Mouse (Mus musculus): Measurements from ENCODE around the gene Olfr983.

DNA sequence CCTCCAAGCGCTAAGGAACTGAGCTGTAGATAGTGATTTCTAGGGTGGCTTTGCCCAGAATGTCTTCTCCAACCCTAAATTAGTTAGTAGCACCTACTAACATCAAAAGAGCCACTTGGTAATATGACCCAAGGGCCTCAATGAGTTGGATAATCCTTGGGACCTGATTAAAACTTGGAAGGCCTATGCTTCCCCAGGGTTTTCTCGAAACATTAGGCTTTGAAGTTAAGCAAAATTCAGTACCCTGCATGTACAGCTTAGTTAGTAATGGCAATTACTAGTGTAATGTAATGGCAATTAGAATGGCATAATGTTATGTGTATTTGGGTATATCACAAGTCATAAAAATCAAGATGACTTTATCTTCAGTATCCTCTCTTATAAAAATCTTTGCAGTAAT, at the start of gene Olfr983:
- TF ChIP-seq CTCF (IDR thresholded peaks at IDR 0.05; ENCODE audit: low read depth): no peak
- TF ChIP-seq EP300 (IDR thresholded peaks at IDR 0.05; ENCODE audit: low read depth): no peak

Data from heart, postnatal 0 days (tissue).